Mouse (Mus musculus): ENCODE data around the gene Dusp8. TPM values are rescaled to one million over a fixed set of nuclear protein-coding genes. Genes with fewer than 3 reads are reported as not detected.

Dusp8 gene
- polyA plus RNA-seq, 1 experiment: 5.1 TPM

DNA sequence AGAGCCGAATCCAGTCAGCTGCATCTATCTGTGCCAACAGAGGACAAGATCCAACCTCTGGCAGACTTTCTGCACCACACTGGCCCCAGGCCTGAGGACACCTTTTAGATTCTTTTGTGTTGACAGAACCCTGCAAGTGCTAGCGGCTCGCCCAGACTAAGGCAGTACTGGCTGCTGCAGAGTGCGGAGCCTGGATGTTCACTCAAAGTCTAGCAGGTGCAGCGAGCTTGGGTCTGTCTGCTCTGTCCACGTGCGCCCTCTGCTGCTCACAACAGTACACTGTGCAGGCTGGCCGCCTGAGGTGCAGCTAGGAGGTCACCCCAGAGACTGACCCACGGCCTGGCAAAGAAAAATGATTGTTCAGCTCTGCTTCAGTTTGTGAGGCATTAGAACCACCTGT is 2.1 kb upstream of the Dusp8 start:
- TF ChIP-seq POLR2A (IDR thresholded peaks at IDR 0.05; ENCODE audit: low read depth, low read length): no peak
- peak; percentile 100 for TF ChIP-seq CTCF (IDR thresholded peaks at IDR 0.05; ENCODE audit: borderline replicate concordance, insufficient read depth, low read length)
- Histone ChIP-seq H3K4me1 (ENCODE audit: control insufficient read depth, insufficient read depth, low read length) (peaks cover 6% of the 10 kb centered on the region), H3K27ac (ENCODE audit: insufficient read depth, low read length) (no peak overlapping the region), H3K4me3 (ENCODE audit: insufficient read depth, low read length) (no peak overlapping the region)

DNA sequence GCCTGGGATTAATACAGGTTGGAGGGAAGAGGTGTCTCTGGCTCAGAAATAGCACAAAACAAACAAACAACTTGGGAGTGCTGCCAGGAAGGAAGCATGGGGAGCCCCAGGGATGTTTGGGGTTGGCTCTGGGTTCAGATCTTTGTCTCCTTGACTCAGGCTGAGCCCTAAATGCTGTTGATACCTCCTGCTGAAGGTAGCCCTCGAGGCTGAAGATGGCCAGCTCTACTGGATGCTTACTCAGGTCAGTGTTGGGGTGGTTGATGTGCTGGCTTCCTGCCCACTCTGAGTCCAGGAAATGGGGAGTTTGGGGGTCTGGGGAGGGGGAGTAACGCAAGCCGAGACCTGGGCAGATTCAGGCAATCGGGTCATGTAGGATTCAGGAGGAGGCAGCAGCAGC is 1.1 kb upstream of the Dusp8 start:
- Histone ChIP-seq H3K4me1 (ENCODE audit: control insufficient read depth, insufficient read depth, low read length) (peaks cover 6% of the 10 kb centered on the region), H3K27ac (ENCODE audit: insufficient read depth, low read length) (no peak overlapping the region), H3K4me3 (ENCODE audit: insufficient read depth, low read length) (no peak overlapping the region)
- TF ChIP-seq CTCF (IDR thresholded peaks at IDR 0.05; ENCODE audit: borderline replicate concordance, insufficient read depth, low read length) (no peak), POLR2A (IDR thresholded peaks at IDR 0.05; ENCODE audit: low read depth, low read length) (no peak)

GRCm38 (mm10) chr7:142094301-142095143 is 1.1 kb downstream of the Dusp8 start:
- H3K27ac ChIP-seq (ENCODE audit: insufficient read depth, low read length): no peak overlapping the region
- no peak for TF ChIP-seq CTCF (IDR thresholded peaks at IDR 0.05; ENCODE audit: borderline replicate concordance, insufficient read depth, low read length)
- TF ChIP-seq POLR2A (IDR thresholded peaks at IDR 0.05; ENCODE audit: low read depth, low read length): no peak
- peak overlapping the region; percentile 78 for H3K4me3 ChIP-seq (ENCODE audit: insufficient read depth, low read length)
- peaks cover 6% of the 10 kb centered on the region for H3K4me1 ChIP-seq (ENCODE audit: control insufficient read depth, insufficient read depth, low read length)

- Histone ChIP-seq H3K27ac (ENCODE audit: insufficient read depth, low read length) (no peak overlapping the region), H3K4me1 (ENCODE audit: control insufficient read depth, insufficient read depth, low read length) (peaks cover 12% of the 10 kb centered on the region), H3K4me3 (ENCODE audit: insufficient read depth, low read length) (peak overlapping the region; percentile 78)
- TF ChIP-seq POLR2A (IDR thresholded peaks at IDR 0.05; ENCODE audit: low read depth, low read length) (no peak), CTCF (IDR thresholded peaks at IDR 0.05; ENCODE audit: borderline replicate concordance, insufficient read depth, low read length) (no peak)
Measured at GRCm38 (mm10) chr7:142093696-142094240, 1.9 kb downstream of the Dusp8 start.

DNA sequence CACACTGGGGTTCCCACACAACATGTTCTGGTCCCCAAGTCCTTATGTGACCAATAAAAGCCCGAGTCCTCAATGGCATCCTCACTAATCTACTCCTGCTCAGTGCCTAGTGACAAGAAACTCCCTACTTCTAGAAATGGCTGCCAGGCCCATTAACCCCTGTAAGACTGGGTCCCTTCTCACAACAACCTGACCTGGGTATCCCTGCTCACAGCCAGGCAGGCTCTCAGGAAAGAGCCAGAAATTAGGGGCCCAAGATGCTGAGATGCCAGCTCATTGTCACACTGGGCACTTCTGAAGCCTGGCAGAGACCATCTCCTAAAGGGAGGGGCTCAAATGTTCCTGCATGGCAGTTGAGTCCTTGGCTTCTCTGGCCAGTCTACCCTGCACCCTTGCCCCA is 2.7 kb downstream of the Dusp8 start:
- Histone ChIP-seq H3K4me1 (ENCODE audit: control insufficient read depth, insufficient read depth, low read length) (peaks cover 19% of the 10 kb centered on the region), H3K27ac (ENCODE audit: insufficient read depth, low read length) (no peak overlapping the region), H3K4me3 (ENCODE audit: insufficient read depth, low read length) (no peak overlapping the region; the same call in 1 of the 2 replicates)
- TF ChIP-seq POLR2A (IDR thresholded peaks at IDR 0.05; ENCODE audit: low read depth, low read length) (no peak), CTCF (IDR thresholded peaks at IDR 0.05; ENCODE audit: borderline replicate concordance, insufficient read depth, low read length) (no peak)

DNA sequence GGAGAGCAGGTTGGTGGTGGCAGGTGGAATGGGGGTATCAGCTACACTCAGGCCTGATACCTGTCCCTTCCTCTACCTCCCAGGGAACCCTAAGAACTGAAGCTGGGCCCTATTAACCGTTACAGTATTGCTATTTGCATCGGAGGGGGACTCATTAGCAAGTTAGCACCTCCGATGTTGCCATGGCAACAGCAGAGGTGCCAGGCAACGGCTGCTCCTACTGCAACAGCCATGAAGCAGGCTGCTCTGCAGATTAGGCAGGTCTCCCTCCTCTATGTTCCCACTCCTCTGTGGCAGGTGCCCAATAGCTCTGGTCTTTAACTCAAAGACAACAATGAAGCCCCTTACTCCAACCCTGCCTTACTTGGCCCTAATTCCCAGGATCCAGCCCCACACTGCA is 3.8 kb downstream of the Dusp8 start:
- TF ChIP-seq POLR2A (IDR thresholded peaks at IDR 0.05; ENCODE audit: low read depth, low read length) (no peak), CTCF (IDR thresholded peaks at IDR 0.05; ENCODE audit: borderline replicate concordance, insufficient read depth, low read length) (no peak)
- H3K4me3 ChIP-seq (ENCODE audit: insufficient read depth, low read length): no peak overlapping the region
- peaks cover 19% of the 10 kb centered on the region for H3K4me1 ChIP-seq (ENCODE audit: control insufficient read depth, insufficient read depth, low read length)
- H3K27ac ChIP-seq (ENCODE audit: insufficient read depth, low read length): no peak overlapping the region

DNA sequence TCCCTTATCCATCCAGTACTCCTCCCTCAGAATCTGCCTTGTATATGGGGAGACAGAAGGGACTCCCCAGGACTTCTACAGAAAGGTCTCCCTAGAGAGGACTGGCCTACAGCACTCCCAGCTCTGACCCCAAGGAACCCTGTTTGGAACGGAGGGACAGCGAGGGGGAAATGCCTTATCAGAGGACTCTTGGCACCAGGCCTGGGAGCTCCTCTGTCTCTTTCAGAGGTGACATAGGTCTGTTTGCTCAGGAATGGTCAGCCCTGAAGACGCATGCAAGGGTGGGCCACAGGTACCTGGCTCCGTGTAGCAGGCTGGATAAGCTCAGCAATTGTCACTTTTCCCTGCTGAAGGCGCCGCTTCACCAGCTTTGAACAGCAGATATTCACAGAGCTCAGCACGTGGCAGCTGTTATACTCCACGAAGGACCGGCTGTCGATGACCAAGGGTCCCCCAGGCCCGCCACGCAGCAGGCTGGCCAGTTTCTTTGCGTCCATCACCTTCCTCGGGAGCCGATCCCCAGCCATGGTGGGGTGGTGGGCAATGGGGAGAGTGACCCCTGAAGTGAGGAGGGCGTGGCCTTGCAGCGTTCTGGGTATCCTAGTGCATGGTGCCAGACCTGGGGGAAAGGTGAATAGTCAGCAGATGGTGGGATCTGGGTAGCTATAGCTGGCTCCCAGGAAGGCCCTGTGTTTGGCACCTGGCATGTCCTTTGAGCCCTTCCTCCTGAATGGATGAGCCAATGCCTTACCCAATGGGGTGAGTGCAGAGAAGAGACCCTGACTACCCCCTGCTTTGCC is 5.8 kb downstream of the Dusp8 start:
- no peak for TF ChIP-seq POLR2A (IDR thresholded peaks at IDR 0.05; ENCODE audit: low read depth, low read length)
- no peak for TF ChIP-seq CTCF (IDR thresholded peaks at IDR 0.05; ENCODE audit: borderline replicate concordance, insufficient read depth, low read length)
- peaks cover 21% of the 10 kb centered on the region for H3K4me1 ChIP-seq (ENCODE audit: control insufficient read depth, insufficient read depth, low read length)
- H3K4me3 ChIP-seq (ENCODE audit: insufficient read depth, low read length): no peak overlapping the region
- no peak overlapping the region for H3K27ac ChIP-seq (ENCODE audit: insufficient read depth, low read length)

DNA sequence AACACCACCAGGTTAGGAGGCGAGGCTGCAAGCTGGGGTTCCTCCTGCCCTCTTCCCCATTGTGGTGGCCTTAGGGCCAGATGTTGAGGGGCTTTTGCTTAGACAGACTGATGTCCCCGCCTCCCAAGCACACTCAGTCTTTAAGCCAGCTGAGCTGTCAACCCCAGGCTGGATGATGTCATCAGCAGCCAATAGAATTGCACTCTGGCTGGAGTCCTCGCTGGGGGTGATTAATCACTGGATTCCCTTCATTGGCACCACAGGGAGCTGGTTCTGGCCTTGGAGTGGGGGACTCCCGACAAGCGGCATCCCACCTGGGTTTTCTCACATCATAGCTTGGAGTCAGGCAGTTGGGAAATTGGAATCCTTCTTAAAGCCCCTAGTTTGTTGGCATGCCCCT is 6.8 kb downstream of the Dusp8 start:
- no peak overlapping the region for H3K27ac ChIP-seq (ENCODE audit: insufficient read depth, low read length)
- H3K4me1 ChIP-seq (ENCODE audit: control insufficient read depth, insufficient read depth, low read length): peaks cover 29% of the 10 kb centered on the region
- TF ChIP-seq POLR2A (IDR thresholded peaks at IDR 0.05; ENCODE audit: low read depth, low read length) (no peak), CTCF (IDR thresholded peaks at IDR 0.05; ENCODE audit: borderline replicate concordance, insufficient read depth, low read length) (no peak)
- H3K4me3 ChIP-seq (ENCODE audit: insufficient read depth, low read length): no peak overlapping the region

DNA sequence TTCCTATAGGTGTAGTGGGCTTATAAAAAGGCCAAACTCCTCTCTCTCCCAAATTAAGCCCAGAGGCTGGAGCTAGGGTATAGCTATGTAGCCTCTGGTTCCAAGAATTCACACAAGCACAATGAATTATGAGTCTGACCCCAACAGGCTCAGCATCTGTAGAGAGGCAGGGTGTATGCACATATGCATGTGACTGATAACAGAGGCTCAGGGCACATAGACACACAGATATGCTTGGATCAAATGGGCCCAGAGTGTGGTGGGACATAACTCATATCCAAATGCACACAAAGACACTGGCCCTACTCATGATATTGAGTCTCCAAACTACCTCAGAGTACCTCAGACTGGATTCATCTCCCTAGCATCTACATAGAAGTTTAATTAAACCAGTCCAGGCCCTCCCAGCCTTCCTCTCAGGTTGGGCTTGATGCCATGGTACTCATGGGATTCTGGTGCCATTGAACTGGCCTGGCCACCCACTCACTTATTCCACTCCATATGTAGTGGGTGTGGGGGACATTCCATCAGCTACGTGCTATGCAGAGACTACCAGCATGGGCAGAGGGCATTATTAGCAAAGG is 8.5 kb downstream of the Dusp8 start:
- TF ChIP-seq CTCF (IDR thresholded peaks at IDR 0.05; ENCODE audit: borderline replicate concordance, insufficient read depth, low read length) (no peak), POLR2A (IDR thresholded peaks at IDR 0.05; ENCODE audit: low read depth, low read length) (no peak)
- no peak overlapping the region for H3K27ac ChIP-seq (ENCODE audit: insufficient read depth, low read length)
- no peak overlapping the region for H3K4me3 ChIP-seq (ENCODE audit: insufficient read depth, low read length)
- H3K4me1 ChIP-seq (ENCODE audit: control insufficient read depth, insufficient read depth, low read length): peaks cover 30% of the 10 kb centered on the region

Data from embryonic fibroblast, embryonic 13.5 days (primary cell).